ENCODE assay signal across 12 mouse cellular contexts in the genomic region with DNA sequence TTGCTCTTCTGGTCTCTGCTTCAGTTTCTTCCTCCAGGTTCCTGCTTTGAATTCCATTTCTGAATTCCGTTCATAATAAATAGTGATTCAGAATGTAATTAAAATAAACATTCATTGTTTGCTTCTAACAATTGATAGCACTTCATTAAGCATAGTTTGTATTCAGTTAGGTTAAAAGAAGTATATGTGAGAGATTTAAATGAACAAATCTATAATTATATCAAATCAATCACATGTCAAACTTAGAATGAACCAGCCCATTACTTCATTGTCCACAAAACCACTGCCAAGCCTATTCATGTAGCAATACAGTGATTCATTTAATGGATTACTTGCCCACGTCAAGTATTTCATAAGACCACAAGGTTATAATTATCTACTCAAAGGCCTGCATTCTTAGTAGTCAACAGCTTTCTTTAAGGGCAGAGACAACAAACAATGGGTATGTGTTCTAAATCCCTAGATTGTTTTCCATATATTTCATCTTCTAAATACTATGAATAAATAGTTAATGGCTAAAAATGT. TPM values are rescaled to one million over a fixed set of nuclear protein-coding genes. Genes with fewer than 3 reads are reported as not detected.
"Had no signal": no experiment of that assay in that cellular context is flagged by ENCODE, and none has a peak within 500 bp of the region (broad histone marks: within the 10 kb centered on the region; RNA-seq: fewer than 3 reads in every experiment).

No protein-coding gene starts in this region.

- H3K4me3 ChIP-seq: left cerebral cortex, adult 2 months; limb, embryonic 15.5 days; liver, embryonic 12.5 days; midbrain, embryonic 10.5 days; neural tube, embryonic 12.5 days had no signal

- H3K4me1 ChIP-seq: limb, embryonic 15.5 days; liver, embryonic 12.5 days; midbrain, embryonic 10.5 days; neural tube, embryonic 12.5 days had no signal

- DNase-seq: kidney, postnatal 25 days; lung, embryonic 14.5 days; lung, postnatal 10 days; lung, postnatal 4 days; midbrain, embryonic 14.5 days; right cerebral cortex, postnatal 14 days; thymus, postnatal 14 days had no signal

- H3K36me3 ChIP-seq: limb, embryonic 15.5 days; liver, embryonic 12.5 days; midbrain, embryonic 10.5 days; neural tube, embryonic 12.5 days had no signal

- ATAC-seq: liver, embryonic 12.5 days had no signal

- H3K27ac ChIP-seq: left cerebral cortex, adult 2 months; limb, embryonic 15.5 days; liver, embryonic 12.5 days; midbrain, embryonic 10.5 days; neural tube, embryonic 12.5 days had no signal

- H3K27me3 ChIP-seq: limb, embryonic 15.5 days; liver, embryonic 12.5 days; neural tube, embryonic 12.5 days had no signal

RNA-seq across cellular contexts. Expression of a gene that starts 44.6 kb away (rescaled TPM):
- polyA plus RNA-seq: midbrain, embryonic 10.5 days had no signal
